In the genomic region with DNA sequence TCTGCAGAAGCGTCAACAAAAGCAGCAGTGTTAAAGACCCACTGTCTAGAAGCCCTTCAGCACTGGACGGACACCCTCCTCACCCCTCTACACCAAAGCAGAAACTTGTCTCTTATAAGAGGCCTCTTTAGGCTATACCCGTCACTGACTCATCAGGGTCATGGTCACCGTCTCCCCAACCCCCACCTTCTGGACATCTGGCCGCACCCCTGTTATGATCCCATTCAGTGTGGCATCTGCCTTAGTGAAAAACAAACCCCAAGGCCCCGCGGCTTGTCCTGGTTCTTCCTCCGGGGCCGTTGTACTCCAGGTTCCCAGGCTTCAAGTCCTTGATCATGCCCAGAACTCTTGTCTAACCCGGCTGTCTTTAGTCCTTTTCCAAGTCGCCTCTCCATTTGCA, we compare ENCODE assay signal across 8 mouse cellular contexts. TPM values are rescaled to one million over a fixed set of nuclear protein-coding genes. Genes with fewer than 3 reads are reported as not detected.
DNase-seq lines count a peak whose midpoint lies in the region; ATAC-seq and TF ChIP-seq lines count a peak whose summit lies in the region.

No protein-coding gene starts in this region.

- no peak for TF ChIP-seq CTCF in layer of hippocampus, adult 2 months (conservative IDR thresholded peaks at IDR 0.05)
- no peak for TF ChIP-seq CTCF in midbrain, postnatal 0 days (IDR thresholded peaks at IDR 0.05)

- peak overlapping the region; percentile 42 for H3K9ac ChIP-seq in hindbrain, embryonic 15.5 days
- H3K9ac ChIP-seq in midbrain, postnatal 0 days (replicated peaks; ENCODE audit: low read length, poor library complexity, severe bottlenecking): peak overlapping the region; percentile 66

- peak overlapping the region; percentile 65 for H3K4me3 ChIP-seq in layer of hippocampus, adult 2 months
- H3K4me3 ChIP-seq in brown adipose tissue, adult 24 weeks (ENCODE audit: insufficient read depth, low read depth, low read length): peak overlapping the region; percentile 60
- H3K4me3 ChIP-seq in hindbrain, embryonic 15.5 days: peak overlapping the region; percentile 87
- peak overlapping the region; percentile 98 for H3K4me3 ChIP-seq in midbrain, postnatal 0 days (ENCODE audit: low read depth, low read length)

- peaks cover 13% of the 10 kb centered on the region; the same call in 1 of the 2 replicates for H3K36me3 ChIP-seq in hindbrain, embryonic 15.5 days
- no peaks in the 10 kb centered on the region for H3K36me3 ChIP-seq in midbrain, postnatal 0 days (ENCODE audit: insufficient read depth, low read length)

- peak overlapping the region; percentile 92 for H3K27ac ChIP-seq in layer of hippocampus, adult 2 months
- H3K27ac ChIP-seq in brown adipose tissue, adult 24 weeks (replicated peaks; ENCODE audit: low read depth, low read length): no peak overlapping the region
- peak overlapping the region; percentile 87 for H3K27ac ChIP-seq in hindbrain, embryonic 15.5 days (replicated peaks)
- H3K27ac ChIP-seq in midbrain, postnatal 0 days (ENCODE audit: low read depth, low read length): peak overlapping the region; percentile 80

- peak; percentile 9; the same call in 1 of the 2 replicates for ATAC-seq in hindbrain, embryonic 15.5 days (ENCODE audit: low FRiP score, low read depth)
- ATAC-seq in midbrain, postnatal 0 days (ENCODE audit: low FRiP score): 0 out of 2 replicates have a peak, but pooled peaks have one; percentile 1

- peaks cover 4% of the 10 kb centered on the region; the same call in 1 of the 2 replicates for H3K4me1 ChIP-seq in brown adipose tissue, adult 24 weeks (ENCODE audit: control insufficient read depth, insufficient read depth, insufficient read length, low read length)
- H3K4me1 ChIP-seq in hindbrain, embryonic 15.5 days (replicated peaks): peaks cover 24% of the 10 kb centered on the region
- H3K4me1 ChIP-seq in midbrain, postnatal 0 days (ENCODE audit: insufficient read depth, low read length): peaks cover 14% of the 10 kb centered on the region

- DNase-seq in layer of hippocampus, adult 2 months (ENCODE audit: low spot score in 2 of 2): no peak
- DNase-seq in layer of hippocampus, adult 18-20 months (ENCODE audit: low spot score in 2 of 2): no peak
- DNase-seq in midbrain, postnatal 0 days (ENCODE audit: low spot score): no peak
- DNase-seq in urinary bladder, adult 18-20 months (ENCODE audit: low spot score in 2 of 2): no peak
- DNase-seq in cerebellum, postnatal 14 days: no peak
- no peak for DNase-seq in cerebellum, postnatal 4 days (ENCODE audit: low spot score in 2 of 2)

- H3K27me3 ChIP-seq in hindbrain, embryonic 15.5 days: no peaks in the 10 kb centered on the region
- H3K27me3 ChIP-seq in midbrain, postnatal 0 days (ENCODE audit: insufficient read depth, low read length): no peaks in the 10 kb centered on the region

- peak overlapping the region; percentile 78 for H3K4me2 ChIP-seq in hindbrain, embryonic 15.5 days
- H3K4me2 ChIP-seq in midbrain, postnatal 0 days (ENCODE audit: low read depth, low read length, poor library complexity, severe bottlenecking): peak overlapping the region; percentile 88

- WGBS in hindbrain, embryonic 15.5 days: 35% methylated on average over 11 of the region's 11 CpGs
- 30% methylated on average over 11 of the region's 11 CpGs for WGBS in midbrain, postnatal 0 days

- H3K9me3 ChIP-seq in hindbrain, embryonic 15.5 days: no peaks in the 10 kb centered on the region
- no peaks in the 10 kb centered on the region for H3K9me3 ChIP-seq in midbrain, postnatal 0 days (ENCODE audit: low read length)

RNA-seq across cellular contexts. Expression of a gene that starts 0.6 kb away (rescaled TPM):
- total RNA-seq in layer of hippocampus, adult 2 months (2021): 100 to 1,000 TPM; 150 to 154 TPM
- total RNA-seq in layer of hippocampus, adult 18-20 months (2021): 100 to 1,000 TPM; 151 to 155 TPM
- polyA plus RNA-seq in brown adipose tissue, adult 24 weeks (2012; ENCODE audit: insufficient read depth, insufficient read length, missing spikeins): 37.6 and 42.6 TPM in 2 replicates
- 69.5 and 69.6 TPM in 2 replicates for polyA plus RNA-seq in hindbrain, embryonic 15.5 days (2015; fragmentation: Nextera tagmentation; extraction: Ambion mirVana)
- 128 and 157 TPM in 2 replicates for total RNA-seq in midbrain, postnatal 0 days (2014; rRNA removed)
- 70.4 and 72.1 TPM in 2 replicates for polyA plus RNA-seq in midbrain, postnatal 0 days (2015; fragmentation: Nextera tagmentation; extraction: Ambion mirVana)

RNA-seq across cellular contexts. Expression of a gene that starts 52.0 kb away (rescaled TPM):
- total RNA-seq in layer of hippocampus, adult 2 months (2021): 1 to 10 TPM; 5.0 TPM
- 1 to 10 TPM; 4.2 to 4.6 TPM for total RNA-seq in layer of hippocampus, adult 18-20 months (2021)
- 6.9 and 14.4 TPM in 2 replicates for polyA plus RNA-seq in brown adipose tissue, adult 24 weeks (2012; ENCODE audit: insufficient read depth, insufficient read length, missing spikeins)
- polyA plus RNA-seq in hindbrain, embryonic 15.5 days (2015; fragmentation: Nextera tagmentation; extraction: Ambion mirVana): 6.4 and 6.8 TPM in 2 replicates
- 3.1 and 6.0 TPM in 2 replicates for total RNA-seq in midbrain, postnatal 0 days (2014; rRNA removed)
- polyA plus RNA-seq in midbrain, postnatal 0 days (2015; fragmentation: Nextera tagmentation; extraction: Ambion mirVana): 3.9 and 4.3 TPM in 2 replicates

RNA-seq across cellular contexts. Expression of a gene that starts 55.7 kb away (rescaled TPM):
- total RNA-seq in layer of hippocampus, adult 2 months (2021): 1 to 10 TPM; 1.5 to 1.9 TPM
- 1 to 10 TPM; 1.8 to 2.1 TPM for total RNA-seq in layer of hippocampus, adult 18-20 months (2021)
- polyA plus RNA-seq in brown adipose tissue, adult 24 weeks (2012; ENCODE audit: insufficient read depth, insufficient read length, missing spikeins): 1.2 TPM in 1 of 2 replicates, not detected in the other
- 31.8 and 36.6 TPM in 2 replicates for polyA plus RNA-seq in hindbrain, embryonic 15.5 days (2015; fragmentation: Nextera tagmentation; extraction: Ambion mirVana)
- 44.8 and 45.7 TPM in 2 replicates for total RNA-seq in midbrain, postnatal 0 days (2014; rRNA removed)
- polyA plus RNA-seq in midbrain, postnatal 0 days (2015; fragmentation: Nextera tagmentation; extraction: Ambion mirVana): 42.6 and 43.3 TPM in 2 replicates

Comparison
In these comparisons a context has a peak if more than half of its experiments do, and no peak if none do; other contexts are left out.
1. RNA of a gene that starts 55.7 kb away (total RNA-seq): 44.8 to 45.7 TPM in midbrain, postnatal 0 days; 1.8 to 2.1 TPM in layer of hippocampus, adult 18-20 months and 1.5 to 1.9 TPM in layer of hippocampus, adult 2 months; every median in the first group is over 10 times any median in the second.
2. Peak in every context shown above with its lines, with median percentiles within 50 percentile points of each other: H3K4me3 ChIP-seq.